Mouse (Mus musculus) midbrain, embryonic 10.5 days (tissue): ENCODE measurements around the gene Ces2c. TPM values are rescaled to one million over a fixed set of nuclear protein-coding genes. Genes with fewer than 3 reads are reported as not detected.
"Not testable (repeated sequence)": the region's sequence is repeated elsewhere in the genome, so short reads cannot be mapped to it uniquely, and the experiment has no call there.

Source experiments
- DNase-seq: peaks from one replicate; pipeline ENCODE4 v3.0.0-alpha.2; 2017; ENCODE audit warnings: low spot score
- H3K27ac ChIP-seq: fragments of 300-500 bp; sonication (generic); replicated peaks from 2 replicates; pipeline ENCODE4 v1.5.1; 2016; ENCODE audit warnings: mild to moderate bottlenecking
- H3K27me3 ChIP-seq: fragments of 300-500 bp; sonication (generic); 2 replicates; pipeline ENCODE4 v1.6.1; 2016; ENCODE audit warnings: low read depth, mild to moderate bottlenecking; ENCODE audit not compliant: poor library complexity, severe bottlenecking
- H3K36me3 ChIP-seq: fragments of 300-500 bp; sonication (generic); 2 replicates; pipeline ENCODE4 v1.6.1; 2016; ENCODE audit warnings: mild to moderate bottlenecking, moderate library complexity
- H3K4me1 ChIP-seq: fragments of 300-500 bp; sonication (generic); 2 replicates; pipeline ENCODE4 v1.6.1; 2016
- H3K4me3 ChIP-seq: fragments of 300-500 bp; sonication (generic); 2 replicates; pipeline ENCODE4 v1.5.1; 2016; ENCODE audit warnings: mild to moderate bottlenecking, moderate library complexity
- H3K9me3 ChIP-seq: fragments of 300-500 bp; sonication (generic); replicated peaks from 2 replicates; pipeline ENCODE4 v1.6.1; 2016; ENCODE audit warnings: mild to moderate bottlenecking
- WGBS: fragments of 180-500 bp; shearing (Covaris S2); methylation state at CpG from one replicate; pipeline ENCODE4 v1.1.7; 2016; 5-methylcytosine and 5-hydroxymethylcytosine counted together
- polyA plus RNA-seq: library from polyadenylated mRNA; unstranded; fragments of >200 nt; fragmentation: Nextera tagmentation; extraction: Ambion mirVana; gene quantifications from 2 replicates; pipeline ENCODE4 v1.2.1, GENCODE M21; 2016

Gene Ces2c
- polyA plus RNA-seq, 1 experiment from 2014 or later = not detected

GRCm38 (mm10) chr8:104886223-104886926, 39.5 kb downstream of the Ces2c start:
- not testable (repeated sequence) for H3K4me3 ChIP-seq, H3K36me3 ChIP-seq, H3K9me3 ChIP-seq, H3K27ac ChIP-seq, H3K27me3 ChIP-seq, DNase-seq, H3K4me1 ChIP-seq
- no CpG with 5 or more reads among the region's 4 CpGs for WGBS

- Histone ChIP-seq H3K4me3 (no peak overlapping the region), H3K27me3 (no peaks in the 10 kb centered on the region), H3K27ac (no peak overlapping the region), H3K9me3 (no peaks in the 10 kb centered on the region), H3K4me1 (no peaks in the 10 kb centered on the region), H3K36me3 (no peaks in the 10 kb centered on the region)
- WGBS = 93% methylated on average over 2 of the region's 2 CpGs
- no peak for DNase-seq
These were observed 54.9 kb downstream of the Ces2c start for GRCm38 (mm10) chr8:104901746-104902145.

Other genes starting within 250 kb of the Ces2c start
- gene Cdh16, start 222.7 kb upstream of the Ces2c start, polyA plus RNA-seq = not detected in 2 replicates
- gene Rrad, start 215.7 kb upstream of the Ces2c start, polyA plus RNA-seq = 1.3 and 2.0 TPM in 2 replicates
- 107 and 110 TPM in 2 replicates for gene Ciao2b, start 205.1 kb upstream of the Ces2c start, polyA plus RNA-seq
- not detected in 2 replicates for gene Ces2a, start 113.1 kb upstream of the Ces2c start, polyA plus RNA-seq
- gene Ces2b, start 15.5 kb upstream of the Ces2c start, polyA plus RNA-seq = 0.22 TPM in 1 of 2 replicates, not detected in the other
- not detected in 2 replicates for gene Ces2e, start 79.2 kb downstream of the Ces2c start, polyA plus RNA-seq
- not detected in 2 replicates for gene Ces2f, start 100.3 kb downstream of the Ces2c start, polyA plus RNA-seq
- not detected in 2 replicates for gene Ces2g, start 114.7 kb downstream of the Ces2c start, polyA plus RNA-seq
- gene Ces2h, start 153.8 kb downstream of the Ces2c start, polyA plus RNA-seq = not detected in 2 replicates
- gene Ces3a, start 201.5 kb downstream of the Ces2c start, polyA plus RNA-seq = not detected in 2 replicates
- gene Ces3b, start 236.7 kb downstream of the Ces2c start, polyA plus RNA-seq = not detected in 2 replicates